Mouse (Mus musculus) bone marrow, adult 2 months (tissue): ENCODE measurements around the gene Brsk2.

ENCODE experiments used
- CTCF ChIP-seq: fragments of 200-500 bp; IDR thresholded peaks from 2 replicates; pipeline ENCODE4 v1.5.1; 2011; ENCODE audit warnings: low read length, control low read depth; ENCODE audit not compliant: control insufficient read depth, insufficient read depth
- POLR2A ChIP-seq: fragments of 200-500 bp; IDR thresholded peaks from 2 replicates; pipeline ENCODE4 v1.6.1; 2011; ENCODE audit warnings: low read depth, mild to moderate bottlenecking, control low read depth, low read length, borderline replicate concordance; ENCODE audit not compliant: control insufficient read depth

DNA sequence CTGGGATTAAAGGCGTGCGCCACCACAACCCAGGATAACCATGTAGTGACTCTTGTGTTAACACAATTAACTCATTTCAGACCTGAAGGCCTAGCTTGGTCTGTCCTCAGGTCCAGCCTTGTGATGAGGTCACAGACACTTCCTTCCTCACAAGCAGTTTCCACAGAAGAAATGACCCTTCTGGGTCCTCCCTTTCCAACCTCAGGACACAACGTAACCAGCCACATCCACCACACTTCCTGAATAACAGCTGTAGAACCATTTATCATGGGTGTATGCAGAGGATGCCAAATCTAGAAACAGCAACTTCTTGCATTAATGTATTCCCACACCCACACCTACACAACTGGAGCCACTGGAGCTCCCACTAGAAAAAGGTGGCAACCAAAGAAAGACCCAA is 91.2 kb downstream of the Brsk2 start:
- TF ChIP-seq CTCF (no peak), POLR2A (no peak)
